Mouse (Mus musculus) urinary bladder, adult 18-20 months (tissue): ENCODE measurements around the gene Grem1.

ENCODE experiments used
- DNase-seq, 2 experiments: peaks; one replicate each; pipeline ENCODE4 v3.0.0; 2022; ENCODE audit warnings: low spot score in 2 of 2, mixed read lengths in 2 of 2

The Grem1 gene

GRCm38 (mm10) chr2:113757525-113758310, 728 bp downstream of the Grem1 start:
- DNase-seq, result peak in 1 of 2 experiments; percentile 1

GRCm38 (mm10) chr2:113756924-113757524, 1.4 kb downstream of the Grem1 start:
- no peak for DNase-seq

GRCm38 (mm10) chr2:113749721-113750120, 8.7 kb downstream of the Grem1 start:
- DNase-seq, result no peak

GRCm38 (mm10) chr2:113749309-113749708, 9.1 kb downstream of the Grem1 start:
- no peak for DNase-seq

GRCm38 (mm10) chr2:113728581-113728980, 29.9 kb downstream of the Grem1 start:
- DNase-seq, result no peak

GRCm38 (mm10) chr2:113714801-113715200, 43.6 kb downstream of the Grem1 start:
- no peak for DNase-seq

- no peak for DNase-seq
Observed at GRCm38 (mm10) chr2:113713406-113713805, 45.0 kb downstream of the Grem1 start.

- no peak for DNase-seq
Observed at GRCm38 (mm10) chr2:113707507-113707906, 50.9 kb downstream of the Grem1 start.

- no peak for DNase-seq
Observed at GRCm38 (mm10) chr2:113701507-113701906, 56.9 kb downstream of the Grem1 start.

GRCm38 (mm10) chr2:113696647-113697046, 61.8 kb downstream of the Grem1 start:
- DNase-seq, result no peak

GRCm38 (mm10) chr2:113696222-113696621, 62.2 kb downstream of the Grem1 start:
- no peak for DNase-seq
